Mouse (Mus musculus) left cerebral cortex, postnatal 36 days (tissue): ENCODE results near the gene Aif1. TPM values are rescaled to one million over a fixed set of nuclear protein-coding genes. Genes with fewer than 3 reads are reported as not detected.

Experiments
- DNase-seq, 2 experiments: peaks; one replicate each; pipeline ENCODE4 v3.0.0; 2021 to 2022; ENCODE audit warnings: low spot score in 2 of 2, mixed read lengths in 1 of 2
- intact Hi-C: fragments of 180-260 bp; cut with DNase I; formaldehyde crosslinking; loops from one replicate; pipeline ENCODE4 v1.15.1; 2025
- total RNA-seq, 2 experiments: library from RNA; stranded (reverse); gene quantifications; 2 replicates each; pipeline ENCODE4 v1.2.3; 2021

The Aif1 gene
- total RNA-seq, 2 experiments from 2014 or later, result 9.1 to 13.0 TPM

- DNase-seq, result peak in 1 of 2 experiments; percentile 62
- intact Hi-C loops, result no loop called here
Measured at GRCm38 (mm10) chr17:35172445-35173234, 3.2 kb downstream of the Aif1 start.

GRCm38 (mm10) chr17:35168541-35169207 is 7.2 kb downstream of the Aif1 start:
- DNase-seq, result no peak
- intact Hi-C loops, result no loop called here

- intact Hi-C loops, result no loop called here
- no peak for DNase-seq
Measured at GRCm38 (mm10) chr17:35167794-35168193, 8.1 kb downstream of the Aif1 start.

- DNase-seq, result peak in 1 of 2 experiments; percentile 46
- intact Hi-C loops, result no loop called here
Measured at GRCm38 (mm10) chr17:35166352-35167035, 9.4 kb downstream of the Aif1 start.

DNA sequence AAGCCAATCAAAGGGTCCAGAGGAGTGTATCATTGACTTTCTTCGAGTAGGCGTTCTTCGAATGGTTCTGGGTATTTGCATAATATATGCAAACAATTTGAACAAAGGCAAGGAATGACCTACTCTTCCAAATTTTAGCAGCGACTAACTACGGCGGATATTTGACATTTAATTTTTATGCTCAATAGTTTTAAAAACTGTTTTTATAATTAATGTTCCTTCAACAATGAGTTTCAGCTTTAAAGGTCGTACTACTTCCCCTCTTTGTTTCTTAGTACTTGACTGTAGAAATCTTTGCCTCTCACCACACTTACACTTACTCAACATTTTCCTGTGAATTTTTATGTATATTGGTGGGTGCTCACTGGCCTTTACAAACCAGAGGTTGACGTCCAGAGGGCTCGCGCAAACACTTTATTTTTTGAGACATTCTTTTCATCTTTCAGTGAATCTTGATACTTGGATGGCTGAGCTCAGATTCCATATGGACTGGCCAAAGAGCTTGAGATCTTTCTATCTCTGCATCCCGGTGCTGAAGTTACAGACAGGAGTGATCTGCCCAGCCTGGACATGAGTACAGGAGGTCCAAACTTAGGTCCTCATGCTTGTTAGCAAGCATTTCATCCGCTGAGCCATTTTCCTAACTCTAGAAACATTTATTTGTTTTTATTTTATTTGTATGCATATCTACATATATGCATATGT is 10.3 kb downstream of the Aif1 start:
- intact Hi-C loops, result loop anchor here (2.0 kb wide), 1 partner anchor 71 kb away; no protein-coding TSS in a partner anchor
- DNase-seq, result no peak

- intact Hi-C loops, result loop anchor here (1.0 to 2.0 kb wide), 2 partner anchors 30 to 72 kb away; partner anchors contain the start of gene Bag6
- DNase-seq, result peak; percentile 99
Measured at GRCm38 (mm10) chr17:35164568-35165450, 11.1 kb downstream of the Aif1 start, which contains the start of gene Prrc2a. Gene Prrc2a, minus strand, starts transcription at chr17:35164897.

DNA sequence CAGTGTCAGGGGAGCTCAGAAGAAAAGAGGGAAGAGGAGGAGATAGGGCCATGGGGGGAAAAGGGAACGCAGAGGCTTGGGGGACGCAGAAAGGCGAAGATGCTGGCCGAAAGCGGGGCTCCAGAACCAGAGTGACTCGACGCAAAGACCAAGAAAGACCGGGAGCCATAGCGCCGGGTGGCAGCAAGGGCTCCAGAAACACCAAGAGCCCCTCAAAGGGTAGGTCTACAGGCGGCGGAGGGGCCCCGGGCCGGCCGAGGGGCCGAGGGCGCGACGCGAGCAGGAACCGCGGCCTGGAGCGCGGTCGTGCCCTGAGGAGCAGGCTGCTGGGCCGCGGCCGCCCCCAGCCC is 11.7 kb downstream of the Aif1 start:
- DNase-seq, result no peak
- intact Hi-C loops, result loop anchor here (1.0 to 2.0 kb wide), 2 partner anchors 29 to 73 kb away; partner anchors contain the start of gene Bag6

- intact Hi-C loops, result loop anchor here (1.0 to 2.0 kb wide), 2 partner anchors 28 to 73 kb away; partner anchors contain the start of gene Bag6
- DNase-seq, result no peak
Measured at GRCm38 (mm10) chr17:35163326-35164081, 12.4 kb downstream of the Aif1 start.

GRCm38 (mm10) chr17:35162730-35163129 is 13.1 kb downstream of the Aif1 start:
- no peak for DNase-seq
- intact Hi-C loops, result no loop called here

DNA sequence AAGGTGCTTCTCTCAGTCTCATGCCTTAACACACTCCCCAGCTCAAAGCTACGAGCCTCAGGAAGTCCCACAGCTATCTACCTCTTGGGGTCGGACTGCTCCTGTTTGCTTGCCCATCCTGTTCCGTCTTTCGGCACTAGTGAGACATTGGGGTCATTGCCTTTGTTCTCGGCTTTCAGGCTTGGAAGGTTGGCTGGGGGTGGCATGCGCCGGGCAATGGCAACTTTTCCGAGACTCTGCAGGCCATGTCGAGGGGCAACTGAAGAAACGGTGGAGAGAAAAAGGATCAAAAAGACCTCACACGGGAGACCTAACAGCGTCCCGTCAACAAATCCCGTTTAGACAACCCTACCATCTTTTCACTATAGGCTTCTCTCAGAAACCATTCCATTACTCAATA is 13.7 kb downstream of the Aif1 start:
- no peak for DNase-seq
- intact Hi-C loops, result no loop called here

DNA sequence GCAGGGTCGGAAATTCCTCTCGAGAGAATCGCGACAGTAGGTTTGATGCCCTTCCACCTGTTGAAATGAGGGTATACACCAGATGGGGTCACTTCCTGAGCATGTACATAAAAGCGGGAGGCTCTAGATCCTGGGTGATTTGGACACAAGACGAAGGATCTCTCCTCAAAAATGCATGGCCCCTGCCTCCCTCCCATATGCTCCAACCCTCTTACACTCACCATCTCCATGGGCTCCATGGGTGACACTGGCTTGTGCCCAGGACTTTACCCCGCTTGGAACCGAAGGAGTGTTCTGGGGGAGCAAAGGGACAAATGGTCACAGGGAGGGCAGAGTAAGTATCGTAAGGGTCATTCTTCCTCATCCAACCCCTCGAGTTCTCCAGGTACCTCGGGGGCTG is 14.4 kb downstream of the Aif1 start:
- intact Hi-C loops, result no loop called here
- no peak for DNase-seq

DNA sequence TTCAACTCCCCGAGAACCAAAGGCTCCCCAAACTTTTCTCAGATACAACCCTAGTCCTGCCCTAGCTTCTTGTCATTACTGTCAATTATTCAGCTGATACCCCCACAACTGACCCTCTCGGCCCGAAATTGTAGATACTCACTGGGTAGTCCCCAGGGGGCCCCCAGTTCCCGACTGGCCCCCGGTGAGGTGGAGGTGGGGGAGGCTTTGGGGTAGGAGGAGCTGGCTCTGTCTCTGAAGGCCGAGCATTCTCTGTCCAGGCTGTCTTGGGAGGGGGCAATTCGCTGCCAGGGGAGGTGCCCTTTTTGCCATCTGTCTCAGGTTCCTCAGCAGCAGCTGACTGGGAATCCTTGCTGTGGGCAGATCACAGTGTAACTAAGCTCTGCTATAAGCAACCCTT is 16.2 kb downstream of the Aif1 start:
- intact Hi-C loops, result no loop called here
- no peak for DNase-seq

- no peak for DNase-seq
- intact Hi-C loops, result no loop called here
Measured at GRCm38 (mm10) chr17:35158850-35159593, 16.8 kb downstream of the Aif1 start.

GRCm38 (mm10) chr17:35157661-35158175 is 18.1 kb downstream of the Aif1 start:
- intact Hi-C loops, result no loop called here
- DNase-seq, result no peak

GRCm38 (mm10) chr17:35157254-35157653 is 18.6 kb downstream of the Aif1 start:
- DNase-seq, result no peak
- intact Hi-C loops, result no loop called here

GRCm38 (mm10) chr17:35156461-35157200 is 19.2 kb downstream of the Aif1 start:
- DNase-seq, result no peak
- intact Hi-C loops, result no loop called here
